Mouse (Mus musculus) adrenal gland, adult 10 weeks (tissue): ENCODE measurements around the gene Ski. TPM values are rescaled to one million over a fixed set of nuclear protein-coding genes. Genes with fewer than 3 reads are reported as not detected.

Source experiments
- polyA plus RNA-seq: library from polyadenylated mRNA; stranded (reverse); fragments of 350-450 nt; fragmentation: Illumina TruSeq; extraction: RNeasy Lipid Tissue Mini Kit (QIAGEN cat#74804); gene quantifications from one replicate; pipeline ENCODE4 v1.2.3, GENCODE M21; 2014; ENCODE audit warnings: low read depth, low replicate concordance

The Ski gene
- 70.6 TPM for polyA plus RNA-seq

GRCm38 (mm10) chr4:155222552-155222840, at the start of gene Ski:
Gene Ski, minus strand, starts transcription at chr4:155222592.

GRCm38 (mm10) chr4:155249648-155250351, 27.4 kb upstream of the Ski start, which contains the start of gene Faap20:
Gene Faap20, plus strand, starts transcription at chr4:155249802.

Other genes with a start within 250 kb of the Ski start
- gene Plch2, start 165.8 kb downstream of the Ski start, polyA plus RNA-seq, result not detected
- gene Pex10, start 155.6 kb downstream of the Ski start, polyA plus RNA-seq, result 3.3 TPM
- 210 TPM for gene Rer1, start 136.2 kb downstream of the Ski start, polyA plus RNA-seq
- 4.8 TPM for gene Morn1, start 136.0 kb downstream of the Ski start, polyA plus RNA-seq
- gene Faap20, start 27.2 kb upstream of the Ski start, polyA plus RNA-seq, result 1.3 TPM
- gene Prkcz, start 138.8 kb upstream of the Ski start, polyA plus RNA-seq, result 1.2 TPM
- not detected for gene Gabrd, start 175.5 kb upstream of the Ski start, polyA plus RNA-seq
- 0.47 TPM for gene Cfap74, start 186.6 kb upstream of the Ski start, polyA plus RNA-seq
- not detected for gene Tmem52, start 246.5 kb upstream of the Ski start, polyA plus RNA-seq